ENCODE assay signal across 11 mouse cellular contexts in the genomic region with DNA sequence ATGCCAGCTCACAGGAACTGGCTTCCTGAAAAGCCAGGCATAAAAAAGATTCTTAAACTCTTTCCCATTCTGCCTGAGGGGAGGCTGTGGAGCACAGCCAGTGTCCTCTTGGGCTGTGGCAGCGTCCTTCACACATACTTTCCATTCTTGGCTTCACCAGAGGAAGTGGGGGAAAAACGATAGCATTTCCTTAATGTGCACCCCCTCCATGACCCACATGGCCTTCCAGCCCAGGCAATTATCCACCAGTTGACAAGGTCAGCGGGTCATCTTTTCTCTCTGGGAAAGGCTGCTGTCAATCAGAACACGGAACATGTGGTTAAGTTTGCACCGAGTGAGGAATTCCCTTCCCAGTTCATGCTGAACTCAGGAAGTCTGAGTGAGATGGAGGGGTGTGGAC. TPM values are rescaled to one million over a fixed set of nuclear protein-coding genes. Genes with fewer than 3 reads are reported as not detected.
DNase-seq lines count a peak whose midpoint lies in the region; ATAC-seq and TF ChIP-seq lines count a peak whose summit lies in the region.
"Had no signal": no experiment of that assay in that cellular context is flagged by ENCODE, and none has a peak within 500 bp of the region (broad histone marks: within the 10 kb centered on the region; RNA-seq: fewer than 3 reads in every experiment).

No protein-coding gene starts in this region.

- H3K4me3 ChIP-seq in liver, postnatal 0 days (ENCODE audit: low read depth, low read length) = no peak overlapping the region
- no peak overlapping the region for H3K4me3 ChIP-seq in forebrain, embryonic 12.5 days (replicated peaks)
- H3K4me3 ChIP-seq: hindbrain, embryonic 15.5 days; liver, embryonic 15.5 days had no signal

- no peaks in the 10 kb centered on the region for H3K9me3 ChIP-seq in liver, postnatal 0 days (ENCODE audit: low read length)
- H3K9me3 ChIP-seq in forebrain, embryonic 12.5 days = no peaks in the 10 kb centered on the region
- H3K9me3 ChIP-seq: hindbrain, embryonic 15.5 days; liver, embryonic 15.5 days had no signal

- H3K9ac ChIP-seq in liver, postnatal 0 days (replicated peaks) = no peak overlapping the region
- no peak overlapping the region for H3K9ac ChIP-seq in forebrain, embryonic 12.5 days
- H3K9ac ChIP-seq: hindbrain, embryonic 15.5 days; liver, embryonic 15.5 days had no signal

- H3K27ac ChIP-seq in liver, postnatal 0 days (ENCODE audit: low read depth) = no peak overlapping the region
- H3K27ac ChIP-seq in forebrain, embryonic 12.5 days = no peak overlapping the region
- H3K27ac ChIP-seq: hindbrain, embryonic 15.5 days; liver, embryonic 15.5 days had no signal

- peak; percentile 15 for DNase-seq in liver, postnatal 0 days
- DNase-seq in liver = no peak
- DNase-seq in gastrocnemius, postnatal 25 days = peak; percentile 63
- peak; percentile 42 to 56 for DNase-seq in kidney, adult 8-10 months
- DNase-seq in mesoderm, embryonic 11.5 days (ENCODE audit: low read depth, low spot score) = peak; percentile 33
- no peak for DNase-seq in spleen, postnatal 10 days (ENCODE audit: low spot score in 2 of 2)
- DNase-seq in thymus, postnatal 10 days (ENCODE audit: low spot score in 2 of 2) = no peak
- DNase-seq: cerebellum, adult 18-20 months had no signal

- TF ChIP-seq CTCF in liver, postnatal 0 days (IDR thresholded peaks at IDR 0.05; ENCODE audit: low read depth) = no peak; the same call in 1 of the 2 replicates

- H3K4me2 ChIP-seq in liver, postnatal 0 days (ENCODE audit: low read depth, low read length) = no peak overlapping the region
- no peak overlapping the region for H3K4me2 ChIP-seq in forebrain, embryonic 12.5 days
- H3K4me2 ChIP-seq: hindbrain, embryonic 15.5 days; liver, embryonic 15.5 days had no signal

- H3K27me3 ChIP-seq in liver, postnatal 0 days (ENCODE audit: insufficient read depth, low read length) = no peaks in the 10 kb centered on the region
- no peaks in the 10 kb centered on the region for H3K27me3 ChIP-seq in forebrain, embryonic 12.5 days
- H3K27me3 ChIP-seq: hindbrain, embryonic 15.5 days; liver, embryonic 15.5 days had no signal

- WGBS in liver, postnatal 0 days (ENCODE audit: insufficient replicate concordance) = 15% methylated on average over 5 of the region's 5 CpGs
- WGBS in forebrain, embryonic 12.5 days = 36% methylated on average over 5 of the region's 5 CpGs

- no peaks in the 10 kb centered on the region for H3K36me3 ChIP-seq in liver, postnatal 0 days (replicated peaks; ENCODE audit: insufficient read depth, low read length)
- H3K36me3 ChIP-seq in forebrain, embryonic 12.5 days (replicated peaks) = no peaks in the 10 kb centered on the region
- H3K36me3 ChIP-seq: hindbrain, embryonic 15.5 days; liver, embryonic 15.5 days had no signal

- ATAC-seq in liver, postnatal 0 days = no peak
- no peak for ATAC-seq in forebrain, embryonic 12.5 days (ENCODE audit: low FRiP score)

- no peak for TF ChIP-seq EP300 in liver, postnatal 0 days (IDR thresholded peaks at IDR 0.05; ENCODE audit: low read depth)

- no peaks in the 10 kb centered on the region for H3K4me1 ChIP-seq in liver, postnatal 0 days (ENCODE audit: insufficient read depth)
- no peaks in the 10 kb centered on the region for H3K4me1 ChIP-seq in forebrain, embryonic 12.5 days
- H3K4me1 ChIP-seq: hindbrain, embryonic 15.5 days; liver, embryonic 15.5 days had no signal

RNA-seq across cellular contexts. Expression of a gene that starts 36.8 kb away (rescaled TPM):
- polyA plus RNA-seq in liver, postnatal 0 days (2015; fragmentation: Nextera tagmentation; extraction: Ambion mirVana) = not detected in 2 replicates
- total RNA-seq in gastrocnemius, postnatal 25 days (2021) = under 1 TPM; 0.48 to 0.74 TPM
- 0.04 TPM in 1 of 2 replicates, not detected in the other for polyA plus RNA-seq in forebrain, embryonic 12.5 days (2016; fragmentation: Nextera tagmentation; extraction: Ambion mirVana)
- polyA plus RNA-seq: hindbrain, embryonic 15.5 days; liver, embryonic 15.5 days had no signal

RNA-seq across cellular contexts. Expression of a gene that starts 37.4 kb away (rescaled TPM):
- 0.77 and 0.96 TPM in 2 replicates for polyA plus RNA-seq in liver, postnatal 0 days (2015; fragmentation: Nextera tagmentation; extraction: Ambion mirVana)
- 1 to 10 TPM; 7.8 to 8.3 TPM for total RNA-seq in gastrocnemius, postnatal 25 days (2021)
- 1.9 and 2.1 TPM in 2 replicates for polyA plus RNA-seq in forebrain, embryonic 12.5 days (2016; fragmentation: Nextera tagmentation; extraction: Ambion mirVana)

Comparison
In these comparisons a context has a peak if more than half of its experiments do, and no peak if none do; other contexts are left out.
1. DNase-seq: peak in liver, postnatal 0 days (single experiment), gastrocnemius, postnatal 25 days (single experiment), kidney, adult 8-10 months (2 of 2) and mesoderm, embryonic 11.5 days (single experiment); none in liver (single experiment), spleen, postnatal 10 days (0 of 2) and thymus, postnatal 10 days (0 of 2).